Mouse (Mus musculus) spleen, adult 12 weeks (tissue): ENCODE data around the gene Gga1.
A peak's percentile ranks its signal among the peaks of the same experiment; 100 is the strongest.

Source experiments
- DNase-seq: peaks from one replicate; pipeline ENCODE4 v3.0.0; 2022; ENCODE audit warnings: low spot score

Gga1 gene

DNA sequence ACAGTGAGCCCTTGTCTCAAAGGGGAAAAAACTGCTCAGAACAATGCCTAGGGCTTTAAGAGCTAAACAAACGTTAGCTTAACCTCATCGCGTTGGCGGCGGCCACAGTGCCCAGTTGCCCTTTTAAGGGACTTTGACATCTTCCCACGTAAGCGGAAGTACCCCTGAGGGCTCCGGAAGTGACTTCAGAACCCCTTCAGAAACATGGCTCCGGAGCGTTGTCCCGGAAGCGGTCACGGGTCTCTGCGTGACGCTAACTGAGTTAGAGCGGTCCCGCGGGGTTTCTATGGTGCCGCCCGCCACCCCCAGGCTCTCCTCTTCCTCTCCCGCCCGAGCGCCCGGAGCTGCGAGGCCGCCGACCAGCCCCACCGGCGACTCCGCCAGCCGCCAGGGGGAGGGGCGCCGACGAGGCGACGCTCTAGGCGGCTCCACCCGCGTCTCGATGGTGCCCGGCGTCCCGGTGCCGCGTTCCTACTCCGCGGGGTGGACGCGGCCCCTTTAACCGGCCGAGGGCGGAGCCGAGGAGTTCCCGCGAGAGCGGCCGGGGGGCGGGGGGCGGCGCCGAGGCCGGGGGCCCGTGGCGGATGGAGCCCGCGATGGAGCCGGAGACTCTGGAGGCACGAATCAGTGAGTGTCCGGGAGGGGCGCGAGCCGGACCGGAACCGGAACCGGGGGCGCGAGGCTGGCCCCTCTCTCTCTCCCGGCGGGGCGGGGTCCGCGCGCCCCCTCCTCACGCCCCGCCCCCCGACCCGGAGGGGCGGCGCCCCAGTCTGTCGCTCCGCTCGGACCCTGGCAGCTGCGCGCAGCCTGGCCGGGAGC lies at the start of gene Gga1:
TSS of gene Gga1 (plus strand) at position 200 of the 819 bp plus-strand sequence.
- DNase-seq = peak; percentile 83

DNA sequence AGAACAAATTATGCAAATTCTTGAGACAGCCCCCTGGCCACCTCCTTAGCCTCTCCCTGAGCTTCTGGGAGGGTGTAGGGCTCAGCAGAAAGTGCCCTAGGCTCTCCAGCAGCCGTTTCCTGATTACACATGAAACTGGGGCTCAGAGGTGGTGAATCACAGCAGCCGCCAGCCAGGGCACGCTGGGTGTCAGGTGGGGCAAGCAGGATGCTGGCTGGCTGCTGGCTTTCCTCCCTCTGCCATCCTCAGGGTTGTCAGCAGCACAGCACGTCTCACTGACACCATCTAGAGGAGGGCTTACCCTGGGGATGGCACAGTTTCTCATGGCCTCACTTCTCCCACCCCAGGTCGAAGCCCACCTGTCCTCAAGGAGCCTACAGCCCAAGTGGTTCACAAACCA lies 48.7 kb upstream of the Gga1 start:
- no peak for DNase-seq

DNA sequence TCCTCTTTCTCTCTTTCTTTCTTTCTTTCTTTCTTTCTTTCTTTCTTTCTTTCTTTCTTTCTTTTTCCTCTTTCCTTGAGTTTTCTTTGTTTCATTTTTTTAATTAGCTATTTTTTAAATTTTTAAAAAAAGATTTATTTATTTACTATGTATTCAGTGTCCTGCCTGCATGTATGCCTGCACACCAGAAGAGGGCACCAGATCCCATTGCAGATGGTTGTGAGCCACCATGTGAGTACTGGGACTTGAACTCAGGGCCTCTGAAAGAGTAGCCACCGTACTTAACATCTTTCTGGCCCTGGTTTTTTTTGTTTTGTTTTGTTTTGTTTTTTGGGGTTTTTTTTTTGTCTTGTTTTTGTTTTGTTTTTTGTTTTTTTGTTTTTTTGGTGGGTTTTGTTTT lies 47.4 kb upstream of the Gga1 start:
- DNase-seq = no peak

DNA sequence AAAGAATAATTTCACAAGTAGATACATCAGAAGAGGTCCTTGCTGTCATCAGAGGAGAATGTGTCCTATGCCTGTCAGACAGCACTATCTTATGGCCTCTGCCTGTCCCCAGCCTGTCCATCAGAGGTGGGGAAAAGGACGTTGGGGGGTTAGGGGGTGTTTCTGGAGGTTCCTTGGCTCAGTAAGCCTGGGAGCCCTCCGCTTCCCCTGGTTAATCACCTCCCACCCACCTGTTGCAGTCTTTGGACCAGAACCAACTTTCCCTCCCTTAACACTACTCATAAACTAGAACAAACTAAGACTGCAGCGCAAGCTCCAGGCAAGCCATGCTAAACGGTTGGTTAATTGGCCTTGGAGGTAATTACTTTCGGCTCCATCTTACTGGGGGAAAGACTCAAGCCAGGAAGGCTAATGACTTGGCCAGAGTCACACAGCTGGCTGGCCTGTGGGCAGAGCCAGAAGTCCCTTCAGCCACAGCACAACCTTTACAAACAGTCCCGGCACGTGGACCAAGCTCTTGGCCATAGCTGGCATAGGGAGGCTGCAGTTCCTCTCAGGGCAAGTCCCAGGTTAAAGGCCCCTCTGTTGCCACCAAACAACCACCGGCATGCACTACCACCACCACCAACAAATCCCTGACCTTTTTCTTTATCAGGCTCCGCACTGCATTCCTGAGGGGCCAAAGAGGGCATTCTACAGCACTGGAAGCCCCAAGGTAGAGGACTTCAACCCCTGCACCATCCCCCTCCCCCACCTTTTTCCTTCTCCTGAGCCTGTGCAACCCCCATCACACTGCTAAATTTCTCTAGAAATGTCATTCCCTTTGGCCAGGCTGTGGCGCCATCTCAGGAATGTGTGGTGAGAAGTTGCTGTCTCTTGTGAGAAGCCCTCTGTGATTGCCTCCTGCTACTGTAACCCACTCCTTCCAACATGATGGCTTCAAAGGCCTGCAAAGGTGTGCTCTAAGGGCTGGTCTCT lies 46.0 kb upstream of the Gga1 start:
- no peak for DNase-seq

DNA sequence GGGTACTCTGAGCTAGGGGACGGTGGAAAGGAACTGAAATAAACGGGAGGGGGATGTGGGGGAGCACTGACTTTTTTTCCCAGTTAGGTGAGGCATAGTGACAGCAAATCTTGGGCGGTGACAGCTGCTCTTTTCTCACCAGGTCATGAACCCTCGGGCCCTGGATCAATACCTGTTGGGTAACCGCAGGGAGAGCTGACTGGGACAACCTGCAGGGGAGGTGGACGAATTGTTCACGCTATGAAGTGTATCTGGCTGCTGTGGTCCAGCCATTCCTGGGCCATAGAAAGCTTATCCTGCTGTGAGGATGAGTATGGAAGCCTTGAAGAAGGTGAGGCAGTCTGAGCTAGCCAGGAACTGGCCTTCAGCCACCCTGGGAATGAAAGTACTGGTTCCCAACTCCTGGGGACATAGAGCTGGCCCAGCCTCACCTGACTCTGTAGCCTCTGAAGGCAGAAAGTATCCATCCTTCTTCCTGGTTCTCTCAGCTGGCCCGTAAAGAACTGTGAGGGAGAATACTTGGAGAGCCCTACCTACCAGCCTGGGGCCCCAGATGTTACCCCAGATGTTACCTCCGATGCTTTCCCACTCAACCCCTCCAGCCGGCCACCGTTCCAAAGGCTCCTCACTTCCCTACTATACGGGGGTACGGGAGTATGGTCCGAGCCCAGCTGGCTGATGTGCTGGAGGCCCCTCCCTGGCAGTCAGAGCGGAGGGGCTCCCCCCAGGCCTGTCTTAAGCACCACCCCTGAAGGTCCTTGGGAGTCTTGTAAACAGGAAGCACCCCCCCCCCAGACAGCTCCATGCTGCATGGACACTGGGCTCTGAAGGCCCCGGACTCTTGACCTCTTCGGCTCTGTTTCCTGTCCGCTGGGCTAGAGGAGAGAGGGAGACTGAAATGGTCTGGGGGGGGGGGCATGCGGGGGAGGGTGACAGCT lies 45.0 kb upstream of the Gga1 start:
- no peak for DNase-seq

DNA sequence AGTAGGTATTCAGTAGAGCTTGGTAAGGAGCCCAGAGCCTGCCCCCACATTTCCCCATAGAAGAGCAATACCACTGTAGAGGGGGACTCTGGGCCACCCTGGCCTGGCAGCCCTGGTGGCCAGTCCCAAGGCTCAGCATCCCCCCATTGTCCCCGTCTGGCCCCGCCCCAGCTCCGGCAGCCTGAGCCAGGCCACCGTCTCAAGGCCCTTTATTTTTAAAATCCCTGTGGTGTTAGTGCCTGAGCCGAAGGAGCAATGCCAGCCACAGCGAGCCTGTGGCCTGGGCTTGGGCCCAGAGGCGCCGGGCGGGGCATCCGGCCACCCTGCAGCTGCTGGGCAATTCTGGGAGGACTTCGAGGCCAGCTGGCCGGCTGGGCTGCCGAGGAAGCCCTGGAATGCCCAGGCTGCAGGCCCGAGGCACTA lies 44.3 kb upstream of the Gga1 start:
- DNase-seq = no peak

DNA sequence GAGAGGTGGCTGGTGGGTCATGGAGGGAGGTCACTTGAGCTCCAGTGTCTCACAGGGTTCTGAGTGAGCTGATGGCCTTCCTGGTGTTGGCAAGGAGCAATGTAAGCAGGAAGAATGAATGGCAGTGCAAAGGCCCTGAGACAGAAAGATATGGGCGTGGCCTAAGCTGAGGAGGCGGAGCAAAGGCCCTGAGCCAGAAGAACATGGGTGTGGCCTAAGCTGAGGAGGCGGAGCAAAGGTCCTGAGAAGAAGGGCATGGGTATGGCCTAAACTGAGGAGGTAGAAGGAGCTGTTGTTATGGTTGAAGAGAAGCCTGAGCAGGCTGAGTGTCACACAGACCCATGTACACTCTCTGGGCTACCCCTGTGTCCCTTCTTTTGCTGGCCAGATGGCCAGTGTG lies 43.4 kb upstream of the Gga1 start:
- no peak for DNase-seq

DNA sequence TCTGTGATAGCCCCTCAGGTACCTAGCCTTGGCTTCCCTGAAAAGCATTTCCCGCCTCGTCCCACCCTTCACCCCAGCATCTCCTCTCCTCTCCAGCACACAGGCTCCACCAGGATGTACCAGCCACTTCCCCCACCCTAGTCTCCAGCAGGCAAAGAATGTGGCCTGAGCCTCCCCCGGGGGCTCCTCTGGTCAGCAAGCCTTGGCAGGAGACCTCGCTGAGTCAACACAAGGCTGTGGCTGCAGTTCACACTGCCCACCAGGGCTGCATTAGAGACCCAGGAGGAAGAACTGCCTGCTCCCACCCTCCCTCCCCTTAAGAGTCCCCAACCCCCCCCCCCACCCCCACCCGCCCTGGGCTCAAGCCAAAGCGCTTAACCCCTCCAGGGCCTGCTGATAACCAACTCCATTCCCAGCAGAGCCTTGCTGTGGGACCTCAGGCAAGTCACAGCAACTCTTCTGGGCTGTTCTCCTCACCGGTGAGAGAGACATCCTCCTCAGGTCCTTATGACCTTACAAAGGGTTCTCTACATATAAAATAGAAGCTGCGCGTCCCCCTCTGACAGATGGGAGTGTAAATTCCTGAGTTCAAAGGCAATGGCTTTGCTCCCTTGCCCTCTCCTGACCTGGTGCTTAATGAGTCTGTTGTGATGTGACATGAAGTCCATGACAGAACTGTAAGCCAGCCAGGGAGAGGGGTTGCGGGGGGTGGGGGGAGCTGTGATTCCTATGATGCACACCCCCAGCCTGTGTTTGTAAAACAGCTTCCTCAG lies 42.6 kb upstream of the Gga1 start:
- no peak for DNase-seq

DNA sequence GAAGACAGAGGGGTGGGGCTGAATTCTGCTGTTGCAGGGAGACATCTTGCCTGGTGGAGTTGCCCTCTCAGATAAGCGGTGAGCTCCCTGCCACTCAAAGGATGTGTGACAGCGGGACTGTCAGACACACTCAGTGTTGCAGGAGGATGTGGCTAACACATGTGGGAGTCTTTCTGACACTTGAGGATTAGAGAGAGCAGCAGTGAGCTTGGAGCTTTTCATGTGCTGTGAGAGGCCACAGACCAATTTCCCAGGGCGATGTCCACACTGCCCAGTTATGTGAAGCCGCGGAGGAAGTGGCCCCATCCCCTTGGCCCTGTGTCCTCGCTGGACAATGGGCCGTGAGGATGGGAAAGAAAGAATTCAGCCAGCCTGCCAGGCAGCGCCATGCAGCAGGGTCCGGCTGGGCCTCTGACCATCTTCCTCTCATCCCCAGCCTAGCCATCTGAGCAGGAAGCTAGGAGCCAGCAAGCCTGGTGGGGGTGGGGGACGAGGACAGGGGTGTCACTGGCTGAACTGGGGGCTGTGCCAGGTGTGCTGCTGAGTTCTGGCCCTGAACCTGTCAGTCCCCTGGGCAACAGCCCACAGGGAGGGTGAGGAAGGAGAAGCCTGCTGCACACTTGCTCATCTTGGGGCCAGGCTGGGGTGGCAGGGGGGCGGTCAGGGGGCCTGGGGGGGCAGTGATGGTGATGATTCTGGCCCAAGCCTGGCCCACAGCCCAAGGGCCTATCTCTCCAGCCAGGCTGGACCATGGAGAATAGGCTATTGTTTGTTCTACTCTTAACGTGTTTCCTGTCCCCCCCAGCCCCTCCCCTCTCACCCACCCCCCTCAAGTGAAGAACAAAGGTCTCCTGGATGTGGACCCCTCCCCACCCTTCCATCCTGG lies 41.5 kb upstream of the Gga1 start:
- no peak for DNase-seq

DNA sequence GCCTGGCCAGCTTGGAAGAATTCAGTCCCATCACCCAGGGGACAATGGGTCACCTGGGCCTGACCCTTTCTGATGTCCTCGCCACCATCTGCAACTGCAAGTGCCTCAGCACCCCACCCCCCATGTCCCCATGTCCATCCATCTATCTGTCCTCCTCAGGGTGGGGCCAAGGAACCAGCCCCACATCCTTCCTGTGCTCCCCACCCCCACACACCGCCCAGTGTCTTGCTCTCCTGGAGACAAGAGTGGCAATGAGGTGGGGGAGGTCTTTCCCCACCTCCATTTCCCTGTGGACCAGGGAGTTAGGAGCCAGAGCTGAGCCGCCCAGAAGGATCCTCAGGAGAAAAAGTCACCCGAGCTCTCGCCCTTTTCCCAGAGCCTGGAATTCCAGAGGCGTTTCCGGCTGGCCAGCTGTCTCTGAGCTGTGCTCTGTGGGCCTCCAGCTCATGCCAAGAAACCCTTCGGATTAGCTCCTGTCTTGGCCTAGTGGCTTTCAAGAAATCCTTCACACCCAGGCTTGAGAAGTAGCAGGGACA lies 40.8 kb upstream of the Gga1 start:
- DNase-seq = no peak

DNA sequence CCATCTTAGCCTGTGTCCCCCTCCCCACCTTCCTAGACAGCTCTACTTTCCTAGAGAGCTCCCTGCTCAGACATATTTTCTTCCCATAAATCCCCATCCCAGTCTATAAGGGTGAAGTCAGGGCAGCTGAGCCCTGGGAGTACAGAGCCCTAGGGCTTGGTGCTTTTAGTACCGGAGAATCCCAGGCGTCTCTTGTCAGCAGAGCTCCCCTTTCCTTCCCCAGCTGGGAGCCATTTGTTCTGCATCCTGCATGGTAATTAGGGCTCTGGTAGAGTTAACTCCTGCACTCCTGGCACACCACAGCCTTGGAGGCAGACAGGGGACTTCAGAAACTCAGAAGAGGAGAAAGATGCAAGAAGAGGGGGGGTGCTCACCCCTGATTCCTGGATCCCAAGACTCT lies 37.2 kb upstream of the Gga1 start:
- DNase-seq = no peak

DNA sequence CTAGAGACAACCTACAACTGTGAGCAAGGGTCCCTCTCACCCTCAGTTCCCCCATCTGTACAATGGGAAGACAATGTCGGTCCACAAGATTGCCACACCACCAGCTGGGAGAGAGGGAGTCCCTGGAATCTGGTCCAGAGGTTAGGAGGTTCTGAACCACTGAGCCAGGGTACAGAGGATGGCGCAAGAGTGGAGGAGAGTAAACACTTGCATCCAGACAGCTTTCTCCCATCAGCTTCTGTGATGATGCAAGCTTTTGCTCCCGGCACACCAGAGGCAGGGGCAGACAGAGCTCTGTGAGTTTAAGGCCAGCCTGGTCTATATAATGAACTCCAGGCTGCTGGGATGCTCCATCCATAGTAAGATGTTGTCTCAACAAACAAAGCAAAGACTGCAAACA lies 36.7 kb upstream of the Gga1 start:
- DNase-seq = no peak

DNA sequence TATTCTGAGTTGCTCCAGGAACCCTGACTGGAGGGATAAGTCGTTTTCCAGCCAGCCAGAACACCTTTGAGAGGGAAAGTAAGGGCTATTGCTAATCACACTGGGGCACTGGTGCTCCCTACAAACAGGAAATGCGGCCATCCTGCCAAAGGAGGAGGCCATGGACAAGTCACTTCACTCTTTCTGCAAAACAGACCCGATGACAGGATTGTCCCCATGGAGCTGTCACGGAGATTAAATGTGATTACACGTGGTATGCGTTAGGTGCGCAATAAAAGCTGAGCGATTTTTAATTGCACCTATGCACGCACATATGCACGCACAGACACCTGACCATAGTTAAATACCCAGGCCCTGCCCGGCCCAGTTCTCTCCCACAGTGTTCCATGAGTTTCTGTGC lies 36.2 kb upstream of the Gga1 start:
- no peak for DNase-seq

DNA sequence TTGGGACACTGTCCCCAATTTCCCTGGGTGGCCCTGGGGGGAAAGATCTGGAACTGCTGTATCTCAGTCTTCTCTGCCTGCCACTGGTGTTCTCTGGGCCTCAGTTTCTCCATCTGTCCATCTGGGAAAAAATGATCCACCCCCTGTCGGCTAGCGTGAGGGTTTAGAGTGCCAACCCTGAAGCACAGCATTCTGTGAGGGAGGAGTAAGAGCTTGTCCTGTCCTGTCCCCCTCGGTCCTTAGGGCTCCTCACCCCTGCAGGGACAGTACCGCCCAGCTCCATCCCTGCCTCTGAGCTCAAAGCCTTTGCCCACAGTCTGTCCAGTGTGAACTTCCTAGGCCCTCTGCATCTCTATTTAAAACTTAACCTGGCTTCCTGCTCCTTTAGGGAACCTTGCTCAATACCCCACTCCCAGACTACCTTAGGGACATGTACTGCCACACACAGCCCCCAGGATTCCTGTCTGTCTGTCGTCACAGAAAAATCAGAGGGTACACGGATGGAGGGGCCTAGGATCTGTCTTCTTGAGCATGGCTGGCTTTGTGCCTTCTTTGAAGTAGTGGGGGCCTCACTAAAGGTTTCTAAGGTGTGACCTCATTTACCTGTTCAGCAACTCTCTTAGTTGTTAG lies 35.7 kb upstream of the Gga1 start:
- DNase-seq = no peak

DNA sequence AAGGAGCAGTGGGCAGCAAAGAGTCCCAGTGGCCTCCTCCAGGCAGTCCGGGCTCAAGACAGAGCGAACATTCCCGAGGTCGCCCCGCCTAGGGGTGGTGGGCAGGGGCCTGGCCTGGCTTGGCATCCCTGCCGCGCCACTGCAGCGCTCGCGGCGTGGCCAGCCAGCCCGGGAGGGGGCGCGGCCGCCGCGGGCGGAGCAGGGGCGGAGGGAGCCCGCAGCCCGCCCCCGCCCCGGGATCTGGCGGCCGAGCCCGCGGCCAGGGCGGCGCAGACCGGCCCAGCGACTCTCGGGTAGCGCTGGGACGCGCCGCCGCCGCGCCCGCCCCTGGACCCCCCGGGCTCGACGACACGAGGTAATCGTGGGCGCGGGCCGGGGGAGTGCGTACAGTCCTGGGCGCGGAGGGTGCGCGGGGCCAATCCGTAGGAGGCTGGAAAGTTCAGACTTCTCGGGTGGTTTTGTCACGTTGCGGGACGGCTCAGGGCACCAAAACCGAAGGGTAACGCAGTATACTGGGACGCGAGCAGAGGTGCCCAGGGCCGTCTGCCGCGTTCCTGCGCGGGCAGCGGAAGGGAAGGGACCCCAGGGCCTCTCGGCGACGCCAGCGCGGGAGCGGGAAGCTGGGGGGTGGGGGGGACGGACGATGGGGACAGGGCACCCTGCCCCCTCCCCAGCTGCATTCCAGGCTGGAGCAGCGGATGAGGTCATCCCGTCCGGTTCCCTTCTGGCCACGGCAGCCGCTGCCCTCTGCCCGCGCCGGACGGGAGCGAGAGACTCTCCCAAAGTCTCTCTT lies 34.4 kb upstream of the Gga1 start, which contains the start of gene Cdc42ep1:
TSS of gene Cdc42ep1 (plus strand) at position 254 of the 793 bp plus-strand sequence.
- no peak for DNase-seq

DNA sequence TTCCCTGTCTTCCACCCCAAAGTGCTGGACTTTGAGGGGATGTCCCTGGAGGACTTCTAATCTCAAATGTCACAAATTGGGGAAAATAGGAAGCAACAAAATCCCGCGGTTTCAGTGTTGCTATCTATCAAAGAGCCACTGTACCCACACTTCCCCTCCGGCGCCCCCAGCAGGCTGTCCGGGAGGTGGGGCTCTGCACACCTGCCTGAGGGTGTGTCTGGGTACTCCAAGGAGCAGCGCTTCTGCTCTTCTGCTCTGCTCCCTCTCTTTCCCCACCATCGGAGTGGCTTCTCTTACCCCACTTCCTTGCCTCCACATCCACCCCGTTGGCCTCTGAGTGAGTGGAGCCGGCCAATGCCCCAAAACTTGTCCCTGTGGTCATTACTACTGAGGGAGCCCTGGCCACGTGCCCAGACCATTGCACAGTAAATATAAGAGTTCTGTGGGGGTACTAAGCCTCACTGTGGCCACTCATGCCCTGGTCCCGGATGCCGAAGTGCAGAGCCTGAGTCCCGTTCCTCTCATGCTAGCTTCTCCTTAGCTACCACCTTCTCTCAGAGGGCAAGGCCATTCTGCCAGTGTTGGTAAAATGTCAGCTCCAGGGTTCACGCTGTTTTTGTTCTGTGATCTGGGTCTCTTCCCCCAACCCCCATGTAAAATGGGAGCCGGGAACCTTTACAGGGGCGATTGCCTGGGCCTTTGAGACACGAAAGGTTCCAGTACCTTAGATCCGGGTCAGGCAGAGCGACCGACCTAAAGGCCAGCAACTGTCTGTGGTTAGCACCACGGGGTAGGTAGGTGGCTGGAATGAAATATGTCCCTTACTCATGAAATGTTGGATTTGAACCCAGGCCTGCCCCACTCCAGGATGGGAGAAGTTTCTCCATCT lies 33.2 kb upstream of the Gga1 start:
- DNase-seq = no peak

DNA sequence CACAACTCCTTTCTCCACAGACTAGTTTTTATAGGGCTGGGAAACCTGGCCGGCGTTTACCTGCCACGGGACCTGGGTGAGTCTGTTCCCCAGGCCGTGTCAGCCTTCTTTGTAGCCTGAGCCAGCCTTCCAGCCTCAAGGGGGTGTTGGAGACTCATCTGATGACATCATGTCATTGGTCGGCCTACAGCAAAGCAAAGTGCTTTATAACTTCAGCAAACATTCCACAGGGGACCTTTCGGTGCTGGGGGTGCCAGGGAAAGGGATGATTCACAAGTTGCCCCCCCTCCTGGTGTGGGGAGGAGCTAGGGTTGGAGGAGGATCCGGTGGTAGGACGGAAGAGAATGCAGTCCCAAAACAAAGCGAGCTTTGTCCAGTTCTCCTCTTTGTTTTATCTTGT lies 32.2 kb upstream of the Gga1 start:
- DNase-seq = no peak
